Mouse (Mus musculus) inflammation-experienced regulatory T-cells (primary cell): Measurements from ENCODE around the gene Slc47a1. TPM values are rescaled to one million over a fixed set of nuclear protein-coding genes. Genes with fewer than 3 reads are reported as not detected.

Source experiments
- polyA plus RNA-seq, 2 experiments: library from polyadenylated mRNA; unstranded; fragments of 100-300 nt; shearing (Covaris generic); gene quantifications; one replicate each; pipeline ENCODE4 v1.2.1; 2017

The Slc47a1 gene
- under 1 TPM in 1 of 2 experiments, not detected in 1; 0.40 TPM for polyA plus RNA-seq

GRCm38 (mm10) chr11:61377881-61378613 lies at the start of gene Slc47a1:
Gene Slc47a1, minus strand, starts transcription at chr11:61378345.

DNA sequence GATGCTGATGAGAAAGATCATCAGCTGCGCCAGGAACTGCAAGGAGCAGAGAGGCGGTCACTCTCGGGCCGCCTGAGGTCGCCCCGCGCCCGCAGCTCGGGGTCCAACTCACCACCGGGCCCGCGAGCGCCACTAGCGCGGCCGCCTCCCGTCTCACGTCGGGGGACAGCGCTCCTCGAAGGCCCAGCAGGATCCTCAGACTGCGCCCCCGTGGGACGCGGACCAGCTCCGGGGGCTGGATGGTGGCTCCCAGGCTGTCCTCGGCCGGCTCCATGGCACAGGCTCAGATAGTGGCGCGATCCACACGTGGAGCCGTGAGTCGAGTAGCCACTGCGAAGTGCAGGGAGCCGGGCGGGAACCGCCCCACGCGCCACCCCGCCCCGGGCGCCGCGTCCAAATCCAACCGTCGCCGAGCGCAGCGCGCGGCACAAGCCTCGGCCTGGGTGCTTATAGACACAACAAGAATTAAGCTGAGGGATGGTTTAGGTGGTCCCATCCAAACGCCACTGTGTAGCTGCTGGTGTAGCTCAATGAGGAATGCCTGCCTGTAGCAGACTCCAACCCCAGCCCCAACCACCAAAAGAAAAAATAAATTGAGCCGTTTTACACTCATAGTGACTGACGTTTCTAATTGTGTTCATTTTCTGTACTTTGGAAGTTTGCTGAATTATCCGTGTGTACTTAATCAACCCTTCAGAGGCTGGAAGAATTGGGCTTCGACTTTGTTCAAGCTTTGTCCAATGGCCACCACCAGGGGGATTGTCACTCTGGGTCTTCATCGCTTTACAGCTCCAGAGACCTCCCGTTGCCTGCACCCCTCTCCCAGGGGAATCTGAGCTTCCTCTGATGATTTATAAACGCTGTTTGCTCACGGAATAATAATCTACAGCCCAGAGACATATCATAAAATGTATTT lies 35.4 kb downstream of the Slc47a1 start, which contains the start of gene Slc47a2:
Gene Slc47a2, minus strand, starts transcription at position 356 of the 916 bp plus-strand sequence.

Other genes starting within 250 kb of the Slc47a1 start
- gene Usp22, start 203.3 kb downstream of the Slc47a1 start, polyA plus RNA-seq: 10 to 100 TPM; 38.4 to 48.2 TPM
- 1 to 10 TPM in 1 of 2 experiments, under 1 TPM in 1; 0.18 to 1.8 TPM for gene Aldh3a1, start 170.8 kb downstream of the Slc47a1 start, polyA plus RNA-seq
- 10 to 100 TPM; 48.8 to 53.9 TPM for gene Aldh3a2, start 110.9 kb downstream of the Slc47a1 start, polyA plus RNA-seq
- gene Slc47a2, start 35.5 kb downstream of the Slc47a1 start, polyA plus RNA-seq: under 1 TPM in 1 of 2 experiments, not detected in 1; 0.48 TPM
- under 1 TPM in 1 of 2 experiments, not detected in 1; 0.23 TPM for gene Rnf112, start 75.8 kb upstream of the Slc47a1 start, polyA plus RNA-seq
- gene Mfap4, start 107.1 kb upstream of the Slc47a1 start, polyA plus RNA-seq: not detected
- gene Mapk7, start 116.1 kb upstream of the Slc47a1 start, polyA plus RNA-seq: 10 to 100 TPM; 25.1 to 26.8 TPM
- gene B9d1, start 126.8 kb upstream of the Slc47a1 start, polyA plus RNA-seq: 1 to 10 TPM; 1.0 to 4.0 TPM
- gene Epn2, start 201.3 kb upstream of the Slc47a1 start, polyA plus RNA-seq: under 1 TPM; 0.66 to 0.70 TPM